26 mouse cellular contexts compared by ENCODE assay signal in the genomic region with DNA sequence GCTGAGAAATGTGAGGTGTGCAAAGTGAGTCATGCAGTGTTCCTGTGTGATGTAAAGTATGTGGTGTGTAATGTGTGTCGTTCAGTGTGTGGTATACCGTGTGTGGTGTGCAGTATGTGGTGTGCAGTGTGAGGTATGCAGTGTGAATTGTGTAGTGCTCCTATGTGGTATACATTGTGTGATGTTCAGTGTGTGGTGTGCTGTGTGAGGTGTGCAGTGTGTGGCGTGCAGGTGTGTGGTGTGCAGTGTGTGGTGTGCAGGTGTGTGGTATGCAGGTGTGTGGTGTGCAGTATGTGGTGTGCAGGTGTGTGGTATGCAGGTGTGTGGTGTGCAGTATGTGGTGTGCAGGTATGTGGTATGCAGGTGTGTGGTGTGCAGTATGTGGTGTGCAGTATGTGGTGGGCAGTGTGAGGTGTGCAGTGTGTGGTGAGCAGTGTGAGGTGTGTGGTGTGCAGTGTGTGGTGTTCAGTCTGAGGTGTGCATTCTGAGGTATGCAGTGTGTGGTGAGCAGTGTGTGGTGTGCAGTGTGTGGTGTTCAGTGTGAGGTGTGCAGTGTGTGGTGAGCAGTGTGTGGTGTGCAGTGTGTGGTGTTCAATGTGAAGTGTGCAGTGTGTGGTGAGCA. TPM values are rescaled to one million over a fixed set of nuclear protein-coding genes. Genes with fewer than 3 reads are reported as not detected.
A peak's percentile ranks its signal among the peaks of the same experiment; 100 is the strongest.
DNase-seq lines count a peak whose midpoint lies in the region; ATAC-seq lines count a peak whose summit lies in the region.
"Had no signal": no experiment of that assay in that cellular context is flagged by ENCODE, and none has a peak within 500 bp of the region (broad histone marks: within the 10 kb centered on the region; RNA-seq: fewer than 3 reads in every experiment).

No protein-coding gene starts in this region.

- WGBS in heart, embryonic 10.5 days = 83% methylated on average over 3 of the region's 3 CpGs
- 87% methylated on average over 3 of the region's 3 CpGs for WGBS in midbrain, embryonic 13.5 days
- 92% methylated on average over 3 of the region's 3 CpGs for WGBS in midbrain, embryonic 16.5 days
- WGBS in limb, embryonic 10.5 days = 90% methylated on average over 3 of the region's 3 CpGs
- WGBS in stomach, embryonic 16.5 days = 88% methylated on average over 3 of the region's 3 CpGs

- peak; percentile 54 for DNase-seq in heart, embryonic 10.5 days (ENCODE audit: low spot score)
- DNase-seq in heart, postnatal 10 days = no peak
- peak; percentile 15 for DNase-seq in limb, embryonic 10.5 days (ENCODE audit: low spot score)
- no peak for DNase-seq in urinary bladder, postnatal 36 days (ENCODE audit: low spot score in 2 of 2)
- DNase-seq: adrenal gland, postnatal 14 days; cerebellum, adult 11-12 months; cerebellum, postnatal 10 days; gastrocnemius, postnatal 25 days; heart, adult 18-20 months; kidney, adult 11 months; kidney, postnatal 14 days; left cerebral cortex, postnatal 4 days; liver; lung, postnatal 4 days; right cerebral cortex, postnatal 4 days had no signal

- ATAC-seq in midbrain, embryonic 13.5 days = peak; percentile 45; the same call in 1 of the 2 replicates
- ATAC-seq in midbrain, embryonic 16.5 days = no peak
- peak; percentile 40; the same call in 1 of the 2 replicates for ATAC-seq in stomach, embryonic 16.5 days (ENCODE audit: insufficient read depth, low FRiP score)
- ATAC-seq: CD4-positive, CD25-positive, alpha-beta regulatory T cell, adult 4 months; forebrain, embryonic 14.5 days; inflammation-experienced regulatory T-cells, adult 6 months; lung, postnatal 0 days had no signal

- H3K36me3 ChIP-seq in heart, embryonic 10.5 days = no peaks in the 10 kb centered on the region
- no peaks in the 10 kb centered on the region for H3K36me3 ChIP-seq in midbrain, embryonic 13.5 days
- H3K36me3 ChIP-seq in midbrain, embryonic 16.5 days (ENCODE audit: control insufficient read depth, insufficient read depth, low read length) = no peaks in the 10 kb centered on the region
- no peaks in the 10 kb centered on the region for H3K36me3 ChIP-seq in limb, embryonic 10.5 days
- no peaks in the 10 kb centered on the region for H3K36me3 ChIP-seq in stomach, embryonic 16.5 days (ENCODE audit: control insufficient read depth, insufficient read depth, low read length)
- H3K36me3 ChIP-seq: heart, embryonic 12.5 days; hindbrain, embryonic 10.5 days; hindbrain, embryonic 15.5 days; liver, embryonic 15.5 days had no signal

- H3K4me3 ChIP-seq in heart, embryonic 10.5 days = no peak overlapping the region
- no peak overlapping the region for H3K4me3 ChIP-seq in midbrain, embryonic 13.5 days (replicated peaks)
- no peak overlapping the region for H3K4me3 ChIP-seq in midbrain, embryonic 16.5 days (ENCODE audit: low read depth, low read length)
- no peak overlapping the region for H3K4me3 ChIP-seq in limb, embryonic 10.5 days
- H3K4me3 ChIP-seq in stomach, embryonic 16.5 days (replicated peaks; ENCODE audit: low read length) = no peak overlapping the region
- H3K4me3 ChIP-seq: heart, embryonic 12.5 days; hindbrain, embryonic 10.5 days; hindbrain, embryonic 15.5 days; liver, embryonic 15.5 days had no signal

- H3K27ac ChIP-seq in heart, embryonic 10.5 days = no peak overlapping the region
- H3K27ac ChIP-seq in midbrain, embryonic 13.5 days = no peak overlapping the region
- H3K27ac ChIP-seq in midbrain, embryonic 16.5 days (ENCODE audit: low read length) = no peak overlapping the region
- H3K27ac ChIP-seq in limb, embryonic 10.5 days = no peak overlapping the region
- H3K27ac ChIP-seq in stomach, embryonic 16.5 days (ENCODE audit: low read length) = no peak overlapping the region
- H3K27ac ChIP-seq: hindbrain, embryonic 10.5 days; hindbrain, embryonic 15.5 days; liver, embryonic 15.5 days had no signal

- H3K9ac ChIP-seq in midbrain, embryonic 13.5 days (replicated peaks) = no peak overlapping the region
- H3K9ac ChIP-seq in midbrain, embryonic 16.5 days (ENCODE audit: low read depth, low read length) = no peak overlapping the region
- H3K9ac ChIP-seq in stomach, embryonic 16.5 days (ENCODE audit: low read length) = no peak overlapping the region
- H3K9ac ChIP-seq: heart, embryonic 12.5 days; hindbrain, embryonic 15.5 days; liver, embryonic 15.5 days had no signal

- intact Hi-C loops in heart, postnatal 10 days (cut with DNase I) = no loop called here

- peaks cover under 1% of the 10 kb centered on the region; the same call in 1 of the 2 replicates for H3K4me1 ChIP-seq in heart, embryonic 10.5 days
- no peaks in the 10 kb centered on the region for H3K4me1 ChIP-seq in midbrain, embryonic 13.5 days (replicated peaks)
- H3K4me1 ChIP-seq in midbrain, embryonic 16.5 days (ENCODE audit: control insufficient read depth, insufficient read depth, low read length) = no peaks in the 10 kb centered on the region
- H3K4me1 ChIP-seq in limb, embryonic 10.5 days = no peaks in the 10 kb centered on the region
- H3K4me1 ChIP-seq in stomach, embryonic 16.5 days (ENCODE audit: control insufficient read depth, insufficient read depth, low read length) = no peaks in the 10 kb centered on the region
- H3K4me1 ChIP-seq: hindbrain, embryonic 10.5 days; hindbrain, embryonic 15.5 days; liver, embryonic 15.5 days had no signal

- no peaks in the 10 kb centered on the region for H3K27me3 ChIP-seq in heart, embryonic 10.5 days (ENCODE audit: insufficient read depth, poor library complexity, severe bottlenecking)
- no peaks in the 10 kb centered on the region for H3K27me3 ChIP-seq in midbrain, embryonic 13.5 days
- no peaks in the 10 kb centered on the region for H3K27me3 ChIP-seq in midbrain, embryonic 16.5 days (ENCODE audit: control insufficient read depth, insufficient read depth, low read depth, low read length)
- no peaks in the 10 kb centered on the region for H3K27me3 ChIP-seq in limb, embryonic 10.5 days (ENCODE audit: low read depth, poor library complexity, severe bottlenecking)
- H3K27me3 ChIP-seq in stomach, embryonic 16.5 days (ENCODE audit: control insufficient read depth, insufficient read depth, low read length) = no peaks in the 10 kb centered on the region
- H3K27me3 ChIP-seq: heart, embryonic 12.5 days; hindbrain, embryonic 15.5 days; liver, embryonic 15.5 days had no signal

- H3K9me3 ChIP-seq in heart, embryonic 10.5 days = no peaks in the 10 kb centered on the region
- no peaks in the 10 kb centered on the region for H3K9me3 ChIP-seq in midbrain, embryonic 13.5 days
- H3K9me3 ChIP-seq in midbrain, embryonic 16.5 days (replicated peaks; ENCODE audit: control insufficient read depth, low read length, poor library complexity, severe bottlenecking) = 0 out of 2 replicates have a peak, but pooled peaks cover 3% of the 10 kb centered on the region
- H3K9me3 ChIP-seq in limb, embryonic 10.5 days (replicated peaks) = no peaks in the 10 kb centered on the region
- no peaks in the 10 kb centered on the region for H3K9me3 ChIP-seq in stomach, embryonic 16.5 days (replicated peaks; ENCODE audit: control insufficient read depth, low read length)
- H3K9me3 ChIP-seq: hindbrain, embryonic 10.5 days; hindbrain, embryonic 15.5 days; liver, embryonic 15.5 days had no signal

- H3K4me2 ChIP-seq in midbrain, embryonic 13.5 days (replicated peaks) = no peak overlapping the region
- no peak overlapping the region for H3K4me2 ChIP-seq in midbrain, embryonic 16.5 days (ENCODE audit: low read length)
- no peak overlapping the region for H3K4me2 ChIP-seq in stomach, embryonic 16.5 days (ENCODE audit: low read depth, low read length)
- H3K4me2 ChIP-seq: heart, embryonic 12.5 days; hindbrain, embryonic 15.5 days; liver, embryonic 15.5 days had no signal

RNA-seq across cellular contexts. Expression of gene Ypel5, which starts 30.5 kb away (rescaled TPM):
- polyA plus RNA-seq in heart, embryonic 10.5 days (2016; fragmentation: Nextera tagmentation; extraction: Ambion mirVana) = 34.7 and 44.9 TPM in 2 replicates
- 10 to 100 TPM; 38.4 to 46.2 TPM for total RNA-seq in heart, postnatal 10 days (2021)
- polyA plus RNA-seq in midbrain, embryonic 13.5 days (2015; fragmentation: Nextera tagmentation; extraction: Ambion mirVana) = 103 and 109 TPM in 2 replicates
- polyA plus RNA-seq in midbrain, embryonic 16.5 days (2015; fragmentation: Nextera tagmentation; extraction: Ambion mirVana) = 114 and 116 TPM in 2 replicates
- polyA plus RNA-seq in limb, embryonic 10.5 days (2016; fragmentation: Nextera tagmentation; extraction: Ambion mirVana) = 15.2 and 26.7 TPM in 2 replicates
- 44.3 and 45.8 TPM in 2 replicates for polyA plus RNA-seq in stomach, embryonic 16.5 days (2015; fragmentation: Nextera tagmentation; extraction: Ambion mirVana)

RNA-seq across cellular contexts. Expression of gene Lbh, which starts 51.4 kb away (rescaled TPM):
- 10.8 and 15.4 TPM in 2 replicates for polyA plus RNA-seq in heart, embryonic 10.5 days (2016; fragmentation: Nextera tagmentation; extraction: Ambion mirVana)
- 100 to 1,000 TPM; 456 to 731 TPM for total RNA-seq in heart, postnatal 10 days (2021)
- polyA plus RNA-seq in midbrain, embryonic 13.5 days (2015; fragmentation: Nextera tagmentation; extraction: Ambion mirVana) = 6.3 and 7.0 TPM in 2 replicates
- 4.0 and 5.5 TPM in 2 replicates for polyA plus RNA-seq in midbrain, embryonic 16.5 days (2015; fragmentation: Nextera tagmentation; extraction: Ambion mirVana)
- polyA plus RNA-seq in limb, embryonic 10.5 days (2016; fragmentation: Nextera tagmentation; extraction: Ambion mirVana) = 1.9 and 2.0 TPM in 2 replicates
- polyA plus RNA-seq in stomach, embryonic 16.5 days (2015; fragmentation: Nextera tagmentation; extraction: Ambion mirVana) = 3.9 and 4.2 TPM in 2 replicates

Comparison
In these comparisons a context has a peak if more than half of its experiments do, and no peak if none do; other contexts are left out.
1. DNase-seq: peak in heart, embryonic 10.5 days (single experiment) and limb, embryonic 10.5 days (single experiment); none in heart, postnatal 10 days (0 of 2) and urinary bladder, postnatal 36 days (0 of 2).